Mouse (Mus musculus) liver, adult (tissue): ENCODE measurements around the gene Lpar1.

Experiments used
- GATA4 ChIP-seq: IDR thresholded peaks from 2 replicates; pipeline ENCODE4 v1.6.1; 2014; ENCODE audit warnings: mild to moderate bottlenecking, low read length; ENCODE audit not compliant: insufficient replicate concordance

Lpar1 gene

GRCm38 (mm10) chr4:58501012-58501777 is 52.5 kb downstream of the Lpar1 start:
- TF ChIP-seq GATA4, result no peak

- TF ChIP-seq GATA4, result no peak
Measured at GRCm38 (mm10) chr4:58499831-58500230, 53.9 kb downstream of the Lpar1 start.

GRCm38 (mm10) chr4:58499241-58499640 is 54.5 kb downstream of the Lpar1 start:
- no peak for TF ChIP-seq GATA4

GRCm38 (mm10) chr4:58498734-58499133 is 55.0 kb downstream of the Lpar1 start:
- no peak for TF ChIP-seq GATA4

DNA sequence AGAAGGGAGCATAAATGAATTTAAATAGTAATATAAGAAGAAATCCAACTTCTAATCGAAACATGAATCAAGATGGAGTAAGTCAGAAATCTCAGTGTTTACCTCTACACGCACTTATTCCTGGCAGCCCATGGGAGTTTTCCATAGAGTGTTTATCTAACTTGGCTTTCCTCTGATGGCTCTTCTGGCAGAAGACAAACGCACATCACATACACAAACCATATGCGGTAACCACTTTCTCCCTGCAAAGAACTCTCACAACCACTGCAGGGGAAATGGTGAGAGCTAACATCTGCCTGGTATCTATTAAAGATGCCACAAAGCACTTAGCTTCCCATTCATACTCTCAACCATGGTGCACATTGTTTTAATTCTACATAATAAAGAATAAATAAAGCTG is 56.4 kb downstream of the Lpar1 start:
- TF ChIP-seq GATA4, result no peak

- TF ChIP-seq GATA4, result no peak
Measured at GRCm38 (mm10) chr4:58496743-58497142, 57.0 kb downstream of the Lpar1 start.

DNA sequence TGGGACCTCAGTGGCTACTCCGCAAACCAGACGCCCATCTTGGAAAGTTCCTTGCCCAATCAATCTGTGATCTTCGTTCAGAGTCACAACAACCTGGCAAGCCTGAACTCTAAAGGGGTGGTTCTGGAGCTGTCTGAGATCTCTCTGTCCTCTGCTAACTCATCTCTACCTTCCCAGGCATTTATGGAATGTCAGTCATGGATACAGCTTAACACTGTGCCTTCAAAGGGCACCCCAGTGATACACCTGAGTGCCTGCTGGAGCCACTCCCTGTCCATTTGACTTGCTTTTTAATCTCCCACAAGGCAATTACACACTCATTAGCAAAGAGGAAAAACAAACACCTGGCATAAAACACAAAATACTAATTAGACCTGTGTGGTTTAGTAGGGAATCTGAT is 62.0 kb downstream of the Lpar1 start:
- no peak for TF ChIP-seq GATA4

GRCm38 (mm10) chr4:58490374-58490773 is 63.3 kb downstream of the Lpar1 start:
- no peak for TF ChIP-seq GATA4

DNA sequence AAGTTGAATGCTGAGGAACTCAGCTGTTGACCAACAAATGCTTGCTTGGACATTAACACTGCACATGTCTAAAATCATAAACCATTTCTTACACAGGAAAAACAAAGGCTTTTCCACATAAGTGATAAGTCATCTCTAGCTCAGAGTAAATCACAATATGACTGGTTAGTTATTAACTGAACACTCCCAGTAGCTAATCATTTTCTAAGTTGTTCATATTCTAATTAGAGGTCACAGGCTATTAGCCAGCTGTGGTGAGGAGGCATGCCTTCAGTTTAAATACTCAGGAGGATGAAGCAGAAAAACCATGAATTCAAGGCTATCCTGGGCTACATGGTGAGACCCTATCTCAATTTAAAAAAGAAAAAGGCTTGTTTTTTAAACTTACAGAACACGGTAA is 75.1 kb downstream of the Lpar1 start:
- TF ChIP-seq GATA4, result no peak

DNA sequence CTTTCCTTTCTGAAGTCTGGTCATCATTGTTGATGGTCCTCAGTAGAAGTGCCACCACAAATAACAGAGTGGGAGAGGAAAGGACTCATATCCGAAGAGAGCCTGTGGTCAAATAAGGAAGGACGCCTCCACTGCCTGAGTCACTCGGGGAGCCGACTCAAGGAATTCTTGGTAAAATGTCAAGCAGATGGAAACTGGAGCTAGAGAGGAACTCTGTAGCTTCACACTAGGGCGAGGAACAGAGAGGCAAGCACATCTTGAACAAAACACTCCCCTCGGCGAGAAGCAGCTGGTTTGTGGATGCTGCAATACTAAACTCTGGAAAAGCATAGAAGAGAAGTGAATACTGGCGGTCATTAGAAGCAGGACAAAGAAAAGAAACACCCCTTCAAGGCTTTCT is 76.0 kb downstream of the Lpar1 start:
- no peak for TF ChIP-seq GATA4

DNA sequence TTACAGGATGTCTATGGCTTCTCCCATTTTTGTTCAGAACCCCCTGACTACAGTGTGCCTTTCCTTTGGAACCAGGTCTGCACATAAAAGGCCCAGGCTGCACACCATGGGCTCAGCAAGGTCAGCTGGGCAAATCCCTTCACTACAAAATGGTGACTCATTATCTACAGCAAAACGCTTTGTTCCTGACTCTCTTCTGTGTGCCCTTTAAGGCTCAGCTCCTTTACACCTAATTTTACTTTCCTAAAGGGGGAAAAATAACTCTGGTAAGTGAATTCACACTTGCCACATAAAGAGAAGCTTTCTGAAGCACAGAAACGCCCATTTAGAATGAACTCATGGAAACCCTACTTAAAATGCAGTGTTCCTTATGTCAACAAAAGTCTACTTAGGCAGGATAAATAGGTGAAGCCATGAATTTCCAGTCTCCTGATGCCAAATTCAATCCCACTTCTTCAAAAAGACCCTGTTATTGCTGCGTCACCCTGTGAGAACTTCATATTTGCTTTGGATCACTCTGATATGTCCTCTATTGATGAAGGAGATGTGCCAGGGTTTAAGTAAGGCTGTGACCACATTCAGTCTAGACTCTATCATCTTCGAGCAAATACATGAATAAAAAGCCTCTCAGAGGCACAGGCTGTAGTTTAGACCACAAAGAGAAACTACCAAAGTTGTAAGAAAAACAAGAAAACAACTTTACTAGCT is 82.3 kb downstream of the Lpar1 start:
- no peak for TF ChIP-seq GATA4

GRCm38 (mm10) chr4:58469651-58470592 is 83.8 kb downstream of the Lpar1 start:
- TF ChIP-seq GATA4, result no peak

DNA sequence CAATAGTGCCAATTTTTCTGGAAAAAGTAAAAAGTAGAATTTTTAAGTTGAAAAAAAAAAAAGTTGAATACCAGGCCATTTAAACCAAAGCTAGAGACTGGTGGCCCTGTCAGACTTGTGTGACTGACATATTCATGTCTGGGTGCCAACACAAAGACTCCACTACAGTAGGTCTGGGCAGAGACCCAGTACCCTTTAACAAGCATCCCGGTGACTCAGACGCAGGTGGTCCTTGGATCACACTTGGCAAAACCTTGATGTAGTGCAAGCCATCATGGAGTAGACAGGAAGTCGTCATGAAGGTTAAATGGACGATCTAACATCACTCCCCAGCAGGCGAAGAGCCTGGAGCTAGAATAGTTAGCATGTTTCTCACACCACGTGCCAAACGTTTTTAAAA is 84.7 kb downstream of the Lpar1 start:
- no peak for TF ChIP-seq GATA4

DNA sequence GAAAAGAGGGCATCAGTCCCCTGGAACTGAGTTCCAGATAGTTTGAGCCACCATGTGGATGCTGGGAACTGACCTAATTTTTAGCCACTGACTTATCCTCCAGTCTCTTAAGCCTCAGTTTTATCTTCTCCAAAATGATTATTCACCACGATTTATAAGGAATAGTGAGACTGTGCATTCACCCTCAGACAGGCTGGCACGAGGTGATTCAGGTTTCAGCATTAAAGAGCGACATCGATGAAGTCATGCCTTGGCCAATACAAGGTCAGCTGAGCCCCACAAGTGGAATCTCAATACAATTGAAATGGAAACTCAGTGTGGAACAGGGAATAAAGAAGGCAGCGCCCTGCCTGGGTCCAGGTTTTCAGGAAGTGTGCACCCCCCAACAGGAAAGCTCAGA is 88.1 kb downstream of the Lpar1 start:
- no peak for TF ChIP-seq GATA4

GRCm38 (mm10) chr4:58464390-58465164 is 89.1 kb downstream of the Lpar1 start:
- no peak for TF ChIP-seq GATA4
